Mouse (Mus musculus) right cerebral cortex, postnatal 36 days (tissue): ENCODE measurements around the gene Rnd3.

Source experiments
- DNase-seq, 2 experiments: peaks; one replicate each; pipeline ENCODE4 v3.0.0; 2022; ENCODE audit warnings: low spot score in 2 of 2, mixed read lengths in 1 of 2

Rnd3 gene

GRCm38 (mm10) chr2:51148975-51149374 is at the start of gene Rnd3:
Rnd3 (minus strand) TSS chr2:51149111.
- DNase-seq: peak; percentile 87 to 88

DNA sequence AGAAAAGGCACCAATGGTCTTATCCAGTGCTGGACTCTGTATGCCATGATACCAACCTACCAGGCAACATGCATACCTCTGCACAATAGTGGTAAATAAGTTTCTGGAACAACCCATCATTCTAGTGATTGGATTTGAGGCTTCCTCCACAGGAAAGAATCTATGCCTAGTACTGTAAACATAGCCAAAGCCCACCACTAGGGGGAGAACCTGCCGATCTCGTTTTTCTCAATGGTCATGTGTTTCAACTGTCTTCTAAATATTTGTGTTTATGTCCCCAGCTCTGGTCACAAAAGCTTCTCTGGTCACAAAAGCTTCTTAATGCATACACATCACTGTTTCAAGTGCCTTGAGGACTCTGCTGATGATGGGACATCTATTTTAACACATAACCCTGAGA is 43.4 kb upstream of the Rnd3 start:
- no peak for DNase-seq

DNA sequence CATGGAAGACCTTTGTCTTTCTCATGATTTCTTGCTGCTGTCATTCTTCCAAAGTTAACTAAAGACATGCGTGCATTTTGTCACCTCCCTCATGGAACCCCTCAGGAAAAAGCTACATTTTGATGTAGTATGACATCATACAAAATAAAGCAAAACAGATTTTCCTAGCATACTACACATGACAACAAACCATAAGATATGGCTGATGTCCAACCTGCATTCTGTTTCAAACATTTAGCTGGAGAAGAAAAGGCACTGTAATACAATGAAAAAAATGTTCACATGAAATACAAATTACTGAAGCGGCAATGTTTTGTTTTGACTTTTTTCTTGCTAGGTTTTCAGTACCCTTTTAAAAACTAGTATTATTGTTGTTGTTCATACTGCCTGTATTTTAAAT is 36.9 kb upstream of the Rnd3 start:
- no peak for DNase-seq

- no peak for DNase-seq
Measured at GRCm38 (mm10) chr2:51182990-51183389, 34.1 kb upstream of the Rnd3 start.

DNA sequence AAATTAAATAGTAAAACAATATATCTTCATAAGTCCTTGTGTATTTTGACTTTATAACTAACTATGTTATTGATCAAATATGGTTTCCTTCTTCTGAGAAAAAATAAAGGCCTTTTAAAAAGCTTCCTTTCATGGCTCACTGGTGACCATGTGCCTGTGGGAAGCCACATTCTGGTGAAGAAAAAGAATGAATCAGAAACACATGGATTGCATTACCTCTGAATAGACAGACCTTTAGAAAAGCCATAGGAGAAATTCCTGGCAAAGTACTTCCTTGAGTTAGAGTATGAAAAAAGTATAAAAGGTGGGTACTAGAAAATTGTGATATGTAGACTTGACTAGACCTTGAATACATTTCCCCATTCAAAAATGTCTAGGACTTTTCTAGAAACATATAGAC is 32.5 kb upstream of the Rnd3 start:
- DNase-seq: no peak

GRCm38 (mm10) chr2:51179096-51179495 is 30.2 kb upstream of the Rnd3 start:
- DNase-seq: no peak

- DNase-seq: no peak
Measured at GRCm38 (mm10) chr2:51177615-51178014, 28.7 kb upstream of the Rnd3 start.

DNA sequence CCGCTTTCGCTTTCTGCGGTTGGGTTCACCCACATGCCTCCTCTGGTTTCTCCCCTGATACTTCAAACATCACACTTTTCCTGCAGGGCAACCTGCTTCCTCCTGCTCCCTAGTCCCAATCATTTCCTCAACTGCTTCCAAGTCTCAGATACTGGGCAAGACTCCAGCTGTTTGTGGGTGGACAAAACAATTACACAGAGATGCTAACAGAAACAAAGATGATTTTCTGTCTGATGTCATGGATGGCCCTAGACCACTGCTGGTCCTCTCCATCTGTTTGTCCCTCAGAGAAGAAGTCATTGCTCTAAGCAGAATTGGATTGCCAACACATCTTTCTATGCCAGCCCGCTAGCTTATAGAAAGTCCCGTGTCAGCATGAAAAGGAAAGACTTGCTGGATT is 26.4 kb upstream of the Rnd3 start:
- no peak for DNase-seq

DNA sequence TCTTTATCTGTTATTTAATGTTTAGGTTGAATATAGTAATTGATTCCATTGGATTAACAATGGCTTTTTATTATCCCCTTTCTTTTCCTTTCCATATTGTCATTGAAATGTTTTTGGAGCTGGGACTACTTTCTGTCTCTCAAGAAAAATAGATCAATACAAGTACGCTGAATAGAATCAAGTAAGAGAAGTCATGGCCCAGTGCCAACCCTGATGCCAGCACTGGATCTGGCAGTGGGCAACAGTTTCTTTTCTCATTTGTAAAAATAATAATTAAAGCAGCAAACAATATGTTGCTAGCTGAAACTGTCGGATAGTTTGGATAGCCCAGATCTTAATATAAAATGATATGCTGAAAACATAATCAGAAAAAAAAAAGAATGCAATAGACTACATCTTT is 12.2 kb upstream of the Rnd3 start:
- DNase-seq: no peak

- DNase-seq: peak in 1 of 2 experiments; percentile 14
Measured at GRCm38 (mm10) chr2:51148454-51148853, 457 bp downstream of the Rnd3 start.

DNA sequence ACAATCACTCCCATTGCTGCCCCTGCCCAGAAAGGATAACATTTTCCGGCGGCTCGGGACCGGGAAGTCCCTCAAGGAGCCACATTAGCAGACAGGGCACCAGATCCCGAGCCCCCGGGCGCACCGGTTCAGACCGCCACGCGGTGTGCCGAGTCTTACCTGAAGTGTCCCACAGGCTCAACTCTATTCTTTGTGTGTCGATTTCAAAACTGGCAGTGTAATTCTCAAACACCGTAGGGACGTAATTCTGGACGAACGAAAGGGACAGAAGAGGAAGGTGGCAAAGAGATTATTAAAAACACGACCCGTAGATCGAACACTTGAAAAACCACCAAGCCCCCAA is 875 bp downstream of the Rnd3 start:
- DNase-seq: no peak

DNA sequence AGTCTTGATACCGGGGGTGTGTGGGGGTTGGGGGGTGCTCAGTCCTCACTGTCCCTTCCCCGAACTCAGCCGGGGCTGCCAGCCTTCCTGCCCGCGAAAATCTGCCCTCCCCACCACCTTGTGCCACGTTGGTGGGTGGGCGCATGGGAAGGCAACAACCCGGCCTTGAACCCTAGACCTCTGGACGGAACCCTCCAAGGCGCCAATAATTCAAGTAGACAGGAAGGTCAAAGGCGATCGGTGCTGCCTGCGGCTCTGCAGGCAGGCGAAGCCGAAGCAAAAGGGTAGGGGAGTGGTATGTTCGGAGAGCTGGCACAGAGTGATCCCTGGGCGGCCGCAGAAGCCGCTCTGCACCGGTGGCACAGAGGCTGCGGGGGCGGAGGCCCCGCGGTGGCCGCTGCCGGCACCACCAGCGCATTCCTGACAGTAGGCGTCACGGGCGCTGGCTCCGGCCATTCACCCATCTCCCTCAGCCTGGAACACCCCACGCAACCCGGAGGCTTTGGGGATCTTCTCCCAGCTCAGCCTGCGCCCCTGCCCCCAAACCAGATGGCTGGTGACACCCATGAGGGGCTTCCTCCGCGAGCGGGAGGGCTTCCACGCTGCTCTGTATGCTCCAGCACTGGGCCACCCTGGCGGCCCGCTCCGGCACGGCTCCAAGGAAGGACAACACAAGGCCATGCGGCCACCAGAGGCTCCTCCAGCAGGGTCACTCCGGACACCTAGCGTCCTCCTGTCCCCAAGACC is 1.4 kb downstream of the Rnd3 start:
- DNase-seq: peak; percentile 50 to 57

DNA sequence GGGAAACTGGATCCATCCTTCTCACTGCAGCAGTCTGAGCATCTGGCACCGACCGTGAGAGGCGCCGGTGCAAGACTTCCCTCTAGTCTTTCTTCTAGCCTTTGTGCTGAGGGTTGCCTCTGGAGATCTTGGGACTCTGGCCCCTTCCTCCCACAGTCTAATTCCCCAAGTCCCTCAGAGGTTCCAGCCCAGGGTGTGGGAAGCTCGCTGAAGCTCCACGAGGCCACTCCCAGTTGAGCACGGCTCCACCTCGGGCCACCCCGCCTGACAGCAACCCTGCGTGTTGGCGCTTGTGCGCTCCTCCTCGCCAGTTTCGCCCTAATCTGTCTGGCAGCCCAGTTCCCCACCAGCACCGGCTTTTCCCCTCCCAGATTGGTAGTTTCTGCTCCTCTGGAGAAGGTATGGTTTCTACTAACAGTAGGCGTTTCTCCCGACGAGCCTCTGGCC is 2.0 kb downstream of the Rnd3 start:
- peak; percentile 68 to 71 for DNase-seq

DNA sequence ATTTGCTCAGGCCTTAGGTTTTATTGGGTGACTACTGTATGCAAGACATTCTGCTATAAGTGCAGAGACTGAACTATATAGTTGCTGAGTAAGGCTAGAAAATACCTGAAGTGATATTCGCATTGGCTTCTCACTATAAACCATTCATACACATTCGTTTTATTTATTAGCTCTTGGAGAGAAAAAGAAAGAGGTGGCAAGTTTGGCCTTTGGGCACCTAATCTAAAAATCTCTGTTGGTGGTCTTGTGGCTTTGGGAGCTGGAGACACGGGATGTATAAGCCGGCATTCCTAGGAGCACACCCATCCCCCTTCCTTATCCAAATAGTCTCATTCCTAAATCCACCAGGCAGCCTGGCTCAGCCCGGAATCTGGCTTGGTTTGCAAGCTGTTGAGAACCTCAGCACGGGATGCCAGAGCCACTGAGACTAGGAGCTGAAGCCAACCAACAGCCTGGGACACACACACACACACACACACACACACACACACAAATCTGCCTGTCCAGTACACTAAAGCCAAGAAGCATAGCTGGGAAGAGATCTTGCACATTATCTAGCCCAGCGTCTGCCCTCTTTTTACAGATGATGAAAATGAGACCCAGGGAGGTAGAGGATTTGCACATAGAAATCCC is 3.0 kb downstream of the Rnd3 start:
- peak; percentile 33 to 47 for DNase-seq

DNA sequence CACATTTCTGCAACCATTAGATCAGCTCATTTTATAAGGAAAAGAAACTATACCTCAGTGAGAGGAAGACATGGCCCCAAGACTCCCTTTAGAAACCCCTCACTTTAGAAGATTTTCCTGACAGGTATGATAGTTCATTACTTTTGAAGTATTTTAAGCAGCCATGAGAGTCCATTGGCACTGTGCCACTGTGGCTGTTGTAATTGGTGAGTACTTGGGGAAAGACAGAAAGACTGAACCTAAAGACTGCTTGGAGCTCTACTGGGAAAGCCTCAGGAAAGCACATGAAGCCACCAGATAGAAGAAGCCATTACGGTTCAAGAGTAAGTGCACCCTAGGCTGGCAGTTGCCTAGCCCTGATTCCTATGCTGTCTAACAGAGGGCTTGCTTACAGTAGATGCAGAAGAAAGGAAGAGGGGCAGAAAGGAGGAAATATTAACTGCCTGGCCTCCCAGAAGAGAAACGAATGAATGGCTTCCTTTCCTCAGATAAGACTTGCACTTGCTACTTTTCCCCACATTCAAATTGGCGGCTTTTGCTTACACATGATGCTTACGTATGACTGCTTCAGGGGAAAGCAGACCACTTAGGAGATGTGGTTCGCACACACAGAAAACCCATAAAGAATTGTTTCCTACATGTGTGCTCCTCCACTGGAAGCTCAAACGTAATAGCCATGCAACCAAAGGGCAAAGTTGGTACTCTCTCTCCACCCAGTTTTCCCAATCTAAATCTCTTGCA is 4.4 kb downstream of the Rnd3 start:
- no peak for DNase-seq

DNA sequence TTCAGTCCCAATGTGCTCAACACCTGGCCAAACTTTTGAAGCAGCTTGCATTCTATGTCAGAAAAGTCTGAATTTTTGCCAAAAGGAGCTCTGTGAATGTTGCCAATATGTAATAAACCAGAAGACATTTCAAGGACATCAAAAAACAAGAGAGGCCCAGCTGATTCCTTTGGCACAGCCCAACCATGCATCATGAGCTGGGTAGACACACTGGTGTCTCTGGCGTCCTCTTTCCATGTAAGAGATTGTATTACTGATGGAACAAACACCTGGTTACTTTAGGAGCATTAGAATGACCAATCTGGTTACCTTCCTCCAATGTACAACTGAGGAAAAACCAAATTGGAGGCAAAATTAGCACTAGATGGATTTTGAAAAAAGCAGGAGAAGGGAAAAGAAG is 6.5 kb downstream of the Rnd3 start:
- no peak for DNase-seq

DNA sequence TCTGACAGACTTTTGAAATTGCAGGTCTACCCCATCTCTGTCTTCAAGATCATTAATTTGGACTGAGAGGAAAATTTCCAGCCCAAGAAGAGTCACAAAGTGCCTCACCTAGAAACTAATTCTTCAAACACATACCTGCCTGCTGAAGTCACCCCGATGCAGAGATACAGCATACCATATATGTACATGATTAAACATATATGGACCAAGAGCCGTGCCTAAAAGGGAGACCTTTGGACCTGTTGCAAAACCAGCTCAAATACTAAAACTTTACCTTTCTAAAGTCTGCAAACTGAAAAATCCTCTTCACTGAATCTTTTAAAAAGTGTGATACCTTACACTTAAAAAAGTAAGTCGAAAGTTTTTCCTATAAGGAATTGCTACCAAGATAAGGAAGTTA is 7.6 kb downstream of the Rnd3 start:
- no peak for DNase-seq

DNA sequence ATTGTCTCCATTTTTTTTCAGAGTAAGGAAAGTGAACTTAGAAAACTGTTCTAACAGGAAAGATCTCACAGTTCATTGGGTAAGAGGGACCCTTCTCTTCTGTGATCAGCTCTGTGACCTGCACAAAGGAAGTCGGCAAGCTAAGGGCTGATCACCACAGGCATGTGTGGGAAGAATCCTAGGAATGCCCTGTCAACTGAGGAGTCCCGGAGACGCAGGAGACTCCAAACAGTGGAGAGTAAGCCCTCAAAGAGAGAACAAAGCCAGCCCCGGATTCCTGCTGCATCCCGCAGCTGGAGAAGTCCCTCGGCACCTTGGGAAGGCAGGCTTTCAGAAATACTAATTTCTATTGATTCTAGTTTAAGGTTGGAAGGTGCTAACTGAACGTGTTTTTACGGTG is 8.4 kb downstream of the Rnd3 start:
- DNase-seq: no peak

- DNase-seq: no peak
Measured at GRCm38 (mm10) chr2:51139912-51140446, 8.9 kb downstream of the Rnd3 start.

DNA sequence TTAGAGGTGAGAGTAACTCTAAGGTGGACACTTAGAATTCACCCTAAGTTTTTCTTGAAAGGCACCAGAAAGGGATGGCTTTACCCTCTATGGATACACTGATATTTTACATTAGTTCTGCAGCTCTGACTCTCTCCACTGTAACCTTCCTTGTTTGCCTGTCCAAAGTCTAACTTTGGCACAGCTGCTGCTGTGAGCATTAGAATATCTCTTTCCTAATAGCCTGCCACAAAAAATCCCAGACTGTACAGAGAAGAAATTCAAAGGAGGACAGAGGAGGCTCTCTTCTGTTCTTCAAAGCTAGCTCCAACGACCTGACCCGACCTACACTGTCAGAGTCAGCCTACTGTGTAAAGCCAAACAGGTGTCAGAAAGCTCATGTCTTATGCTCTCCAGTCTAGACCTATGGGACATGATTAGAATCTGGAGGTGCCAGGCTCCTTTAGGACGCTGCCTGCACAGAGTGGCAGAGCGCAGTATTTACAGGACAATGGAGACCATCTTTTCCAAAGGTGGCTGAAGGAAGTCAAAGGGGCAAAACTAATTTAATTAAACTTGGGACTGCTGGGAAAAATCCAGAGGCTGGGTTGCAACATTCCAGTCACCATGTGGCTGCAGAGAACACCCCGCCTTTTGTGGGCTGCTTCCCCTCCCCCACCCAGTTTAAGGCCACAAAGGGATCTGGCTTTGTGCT is 9.5 kb downstream of the Rnd3 start:
- DNase-seq: no peak

- DNase-seq: no peak
Measured at GRCm38 (mm10) chr2:51137726-51138125, 11.2 kb downstream of the Rnd3 start.

GRCm38 (mm10) chr2:51132181-51132580 is 16.7 kb downstream of the Rnd3 start:
- DNase-seq: no peak
